Mouse (Mus musculus) MEL (cell line): ENCODE data around the gene Nupl2. TPM values are rescaled to one million over a fixed set of nuclear protein-coding genes. Genes with fewer than 3 reads are reported as not detected.
A peak's percentile ranks its signal among the peaks of the same experiment; 100 is the strongest.

ENCODE experiments used
- DNase-seq: peaks from one replicate; pipeline ENCODE4 v3.0.0; 2011; ENCODE audit warnings: low read depth, low spot score
- H3K27ac ChIP-seq: 2 replicates; pipeline ENCODE4 v1.5.1; 2012; ENCODE audit warnings: low read depth, mild to moderate bottlenecking, control low read depth, low read length, moderate library complexity; ENCODE audit not compliant: control insufficient read depth
- H3K27me3 ChIP-seq, 2 experiments: fragments of 150-350 bp in 1 of 2; sonication (generic) in 1 of 2; 2 replicates each; pipeline ENCODE4 v1.6.1; 2012; ENCODE audit warnings: low read length in 2 of 2, mild to moderate bottlenecking in 2 of 2, improper control_type of control experiment in 1 of 2, moderate library complexity in 1 of 2; ENCODE audit not compliant: insufficient read depth in 2 of 2, control insufficient read depth in 1 of 2
- H3K36me3 ChIP-seq, 2 experiments: 2 replicates each; pipeline ENCODE4 v1.6.1; 2012 to 2014; ENCODE audit warnings: low read length in 2 of 2, improper control_type of control experiment in 1 of 2, inconsistent platforms in 1 of 2, mild to moderate bottlenecking in 1 of 2; ENCODE audit not compliant: insufficient read depth in 2 of 2, control insufficient read depth in 1 of 2
- H3K4me1 ChIP-seq, 2 experiments: fragments of 150-350 bp in 1 of 2; sonication (generic) in 1 of 2; 2 replicates each; pipeline ENCODE4 v1.6.1; 2012; ENCODE audit warnings: low read length in 2 of 2, improper control_type of control experiment in 1 of 2, mild to moderate bottlenecking in 1 of 2; ENCODE audit not compliant: insufficient read depth in 2 of 2, control insufficient read depth in 1 of 2
- H3K4me3 ChIP-seq, 2 experiments: fragments of 150-350 bp in 1 of 2; sonication (generic) in 1 of 2; 2 replicates each; pipeline ENCODE4 v1.5.1; 2012; ENCODE audit warnings: low read depth in 2 of 2, low read length in 2 of 2, mild to moderate bottlenecking in 2 of 2, moderate library complexity in 2 of 2, control low read depth in 1 of 2, improper control_type of control experiment in 1 of 2; ENCODE audit not compliant: control insufficient read depth in 1 of 2, insufficient read depth in 1 of 2
- H3K79me2 ChIP-seq: 2 replicates; pipeline ENCODE4 v1.6.1; 2012; ENCODE audit warnings: mild to moderate bottlenecking, low read length, moderate library complexity; ENCODE audit not compliant: control insufficient read depth, poor library complexity, insufficient read depth
- H3K9ac ChIP-seq: 2 replicates; pipeline ENCODE4 v1.6.1; 2012; ENCODE audit warnings: low read depth, mild to moderate bottlenecking, control low read depth, low read length, moderate library complexity; ENCODE audit not compliant: control insufficient read depth, poor library complexity, severe bottlenecking
- H3K9me3 ChIP-seq: fragments of 150-350 bp; sonication (generic); replicated peaks from 2 replicates; pipeline ENCODE4 v1.6.1; 2012; ENCODE audit warnings: mild to moderate bottlenecking, low read length, improper control_type of control experiment, moderate library complexity; ENCODE audit not compliant: insufficient read depth
- CHD1 ChIP-seq: IDR thresholded peaks from 2 replicates; pipeline ENCODE4 v1.6.1; 2012; ENCODE audit warnings: low read depth, mild to moderate bottlenecking, inconsistent platforms, low read length, improper control_type of control experiment
- E2F4 ChIP-seq: IDR thresholded peaks from 2 replicates; pipeline ENCODE4 v1.6.1; 2011; ENCODE audit warnings: low read depth, low read length, improper control_type of control experiment, borderline replicate concordance
- EP300 ChIP-seq, 2 experiments: IDR thresholded peaks; 2 replicates each; pipeline ENCODE4 v1.6.1; 2011; ENCODE audit warnings: improper control_type of control experiment in 2 of 2, low read length in 2 of 2, low read depth in 1 of 2, mild to moderate bottlenecking in 1 of 2
- GABPA ChIP-seq: IDR thresholded peaks from 2 replicates; pipeline ENCODE4 v1.6.1; 2012; ENCODE audit warnings: low read depth, mild to moderate bottlenecking, inconsistent platforms, low read length, improper control_type of control experiment, moderate library complexity
- GATA1 ChIP-seq: IDR thresholded peaks from 2 replicates; pipeline ENCODE4 v1.6.1; 2011; ENCODE audit warnings: low read depth, low read length, improper control_type of control experiment
- JUND ChIP-seq: IDR thresholded peaks from 2 replicates; pipeline ENCODE4 v1.6.1; 2011; ENCODE audit warnings: low read depth, mild to moderate bottlenecking, improper control_type of control experiment, low read length
- MAFK ChIP-seq: IDR thresholded peaks from 2 replicates; pipeline ENCODE4 v1.6.1; 2011; ENCODE audit warnings: low read depth, mild to moderate bottlenecking, low read length, improper control_type of control experiment, borderline replicate concordance
- MEF2A ChIP-seq: IDR thresholded peaks from 2 replicates; pipeline ENCODE4 v1.6.1; 2014; ENCODE audit warnings: low read depth, mild to moderate bottlenecking, inconsistent platforms, low read length, improper control_type of control experiment; ENCODE audit not compliant: poor library complexity, insufficient replicate concordance, severe bottlenecking; ENCODE audit errors: extremely low read depth
- MXI1 ChIP-seq: IDR thresholded peaks from 2 replicates; pipeline ENCODE4 v1.6.1; 2011; ENCODE audit warnings: mild to moderate bottlenecking, low read depth, low read length, improper control_type of control experiment
- MYB ChIP-seq: IDR thresholded peaks from 2 replicates; pipeline ENCODE4 v1.6.1; 2011; ENCODE audit warnings: mild to moderate bottlenecking, low read depth, low read length, improper control_type of control experiment
- NELFE ChIP-seq: IDR thresholded peaks from 2 replicates; pipeline ENCODE4 v1.6.1; 2011; ENCODE audit warnings: low read depth, low read length, improper control_type of control experiment
- NRF1 ChIP-seq: IDR thresholded peaks from 2 replicates; pipeline ENCODE4 v1.6.1; 2014; ENCODE audit warnings: low read depth, mild to moderate bottlenecking, inconsistent platforms, low read length, improper control_type of control experiment, moderate library complexity; ENCODE audit not compliant: poor library complexity, insufficient read depth, severe bottlenecking
- POLR2AphosphoS2 ChIP-seq: IDR thresholded peaks from 2 replicates; pipeline ENCODE4 v1.6.1; 2011; ENCODE audit warnings: low read length, improper control_type of control experiment
- RCOR1 ChIP-seq: IDR thresholded peaks from 2 replicates; pipeline ENCODE4 v1.6.1; 2012; ENCODE audit warnings: low read depth, mild to moderate bottlenecking, inconsistent platforms, low read length, improper control_type of control experiment
- SIN3A ChIP-seq: IDR thresholded peaks from 2 replicates; pipeline ENCODE4 v1.6.1; 2012; ENCODE audit warnings: low read length, improper control_type of control experiment, inconsistent platforms
- TBP ChIP-seq: IDR thresholded peaks from 2 replicates; pipeline ENCODE4 v1.8.0; 2011; ENCODE audit warnings: low read depth, low read length, improper control_type of control experiment
- TCF12 ChIP-seq: IDR thresholded peaks from 2 replicates; pipeline ENCODE4 v1.6.1; 2014; ENCODE audit warnings: low read depth, mild to moderate bottlenecking, inconsistent platforms, low read length, improper control_type of control experiment, moderate library complexity
- USF1 ChIP-seq: IDR thresholded peaks from 2 replicates; pipeline ENCODE4 v1.6.1; 2014; ENCODE audit warnings: low read depth, mild to moderate bottlenecking, inconsistent platforms, low read length, improper control_type of control experiment, moderate library complexity
- polyA plus RNA-seq, 2 experiments: library from polyadenylated mRNA; stranded (reverse) in 1 of 2; unstranded in 1 of 2; fragments of >175 nt in 1 of 2; fragments of >200 nt in 1 of 2; gene quantifications; 2 replicates each; pipeline versions ENCODE4 v1.2.1 to v1.2.4; 2012; ENCODE audit warnings: low replicate concordance in 2 of 2, low read depth in 1 of 2; ENCODE audit not compliant: insufficient read length in 2 of 2, insufficient read depth in 1 of 2, missing spikeins in 1 of 2
- total RNA-seq: library from RNA; depleted of rRNA; stranded (reverse); fragments of 300-350 nt; gene quantifications from 2 replicates; pipeline ENCODE4 v1.2.3, GENCODE M21; 2012

The Nupl2 gene
- total and polyA plus RNA-seq, 3 experiments: 13.8 to 121 (median 23.1) TPM

GRCm38 (mm10) chr5:24146964-24147363 lies 17.8 kb upstream of the Nupl2 start:
- DNase-seq: no peak
- H3K27me3 ChIP-seq: no peaks in the 10 kb centered on the region
- TF ChIP-seq GATA1 (no peak), USF1 (no peak), EP300 (IDR thresholded peaks at IDR 0.05; ENCODE audit: low read depth in 1 of 2, low read length in 2 of 2) (no peak), NELFE (no peak), POLR2AphosphoS2 (no peak), JUND (no peak), MEF2A (no peak), RCOR1 (no peak), NRF1 (no peak), TCF12 (no peak), TBP (no peak), MXI1 (no peak), MYB (no peak)
- H3K4me3 ChIP-seq: no peak overlapping the region
- H3K9me3 ChIP-seq: no peaks in the 10 kb centered on the region
- H3K36me3 ChIP-seq: peaks cover 0 to 3% of the 10 kb centered on the region in 2 experiments; a peak in 2 of 4 replicates
- no peak overlapping the region for H3K27ac ChIP-seq
- no peaks in the 10 kb centered on the region for H3K4me1 ChIP-seq
- H3K79me2 ChIP-seq: no peaks in the 10 kb centered on the region
- no peak overlapping the region for H3K9ac ChIP-seq

- Histone ChIP-seq H3K9me3 (no peaks in the 10 kb centered on the region), H3K79me2 (no peaks in the 10 kb centered on the region), H3K4me3 (no peak overlapping the region), H3K9ac (no peak overlapping the region), H3K27me3 (no peaks in the 10 kb centered on the region), H3K27ac (no peak overlapping the region), H3K36me3 (peaks cover 0 to 5% of the 10 kb centered on the region in 2 experiments; a peak in 2 of 4 replicates), H3K4me1 (no peaks in the 10 kb centered on the region)
- TF ChIP-seq MAFK (no peak), GABPA (no peak), MYB (no peak), E2F4 (no peak), CHD1 (no peak), SIN3A (no peak)
- DNase-seq: peak; percentile 19
These were observed 12.6 kb upstream of the Nupl2 start for GRCm38 (mm10) chr5:24152199-24152598.
